Comparison of ENCODE assay signal across 13 mouse cellular contexts in the genomic region with DNA sequence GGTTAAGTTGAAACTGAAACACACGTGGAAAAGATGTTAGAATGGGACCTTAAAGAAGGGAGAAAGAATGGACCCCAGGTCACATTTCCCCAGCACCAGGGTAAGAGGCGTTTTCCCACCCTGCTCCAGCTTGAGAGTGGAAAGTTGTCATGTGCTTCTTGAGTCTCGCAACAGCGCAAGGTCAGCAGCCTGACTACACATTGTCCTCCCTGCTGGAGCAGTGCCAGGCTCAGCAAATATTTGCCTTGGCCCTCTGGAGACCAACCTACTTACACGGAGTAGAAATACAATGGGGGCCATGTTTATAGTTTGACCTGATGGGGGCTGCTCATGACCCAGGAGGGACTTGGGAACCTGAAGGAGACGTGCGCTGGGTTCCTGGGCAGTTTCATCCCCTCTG.
A peak's percentile ranks its signal among the peaks of the same experiment; 100 is the strongest.
DNase-seq lines count a peak whose midpoint lies in the region; ATAC-seq and TF ChIP-seq lines count a peak whose summit lies in the region.
"Had no signal": no experiment of that assay in that cellular context is flagged by ENCODE, and none has a peak within 500 bp of the region (broad histone marks: within the 10 kb centered on the region; RNA-seq: fewer than 3 reads in every experiment).

No protein-coding gene starts in this region.

- H3K27ac ChIP-seq in lung, embryonic 14.5 days (ENCODE audit: low read depth), result no peak overlapping the region
- H3K27ac ChIP-seq: hindbrain, embryonic 12.5 days; limb, embryonic 13.5 days had no signal

- no peaks in the 10 kb centered on the region for H3K9me3 ChIP-seq in lung, embryonic 14.5 days (ENCODE audit: low read depth, low read length)
- H3K9me3 ChIP-seq: hindbrain, embryonic 12.5 days; limb, embryonic 13.5 days had no signal

- WGBS in lung, embryonic 14.5 days, result 46% methylated on average over 7 of the region's 7 CpGs

- peak; percentile 75 for ATAC-seq in lung, embryonic 14.5 days (ENCODE audit: insufficient read depth)
- ATAC-seq: forebrain, embryonic 16.5 days had no signal

- H3K4me3 ChIP-seq in lung, embryonic 14.5 days (ENCODE audit: low read depth, low read length), result no peak overlapping the region
- H3K4me3 ChIP-seq: hindbrain, embryonic 12.5 days; limb, embryonic 13.5 days had no signal

- no peaks in the 10 kb centered on the region for H3K36me3 ChIP-seq in lung, embryonic 14.5 days (ENCODE audit: insufficient read depth)
- H3K36me3 ChIP-seq: hindbrain, embryonic 12.5 days; limb, embryonic 13.5 days had no signal

- H3K4me1 ChIP-seq in lung, embryonic 14.5 days (ENCODE audit: insufficient read depth), result peaks cover 7% of the 10 kb centered on the region; the same call in 1 of the 2 replicates

- H3K4me2 ChIP-seq in lung, embryonic 14.5 days, result no peak overlapping the region
- H3K4me2 ChIP-seq: hindbrain, embryonic 12.5 days; limb, embryonic 13.5 days had no signal

- intact Hi-C loops in heart, postnatal 14 days (cut with DNase I), result no loop called here

- no peak for TF ChIP-seq CTCF in lung, embryonic 14.5 days (IDR thresholded peaks at IDR 0.05; ENCODE audit: low read depth)

- DNase-seq in embryo, embryonic 10 days (ENCODE audit: low spot score), result peak; percentile 38
- no peak for DNase-seq in embryo, embryonic 9.5 days (ENCODE audit: extremely low spot score)
- peak; percentile 50 for DNase-seq in adrenal gland, postnatal 10 days
- DNase-seq in heart, postnatal 14 days, result peak; percentile 9 to 39
- peak; percentile 75 for DNase-seq in lung, embryonic 14.5 days
- no peak for DNase-seq in thymus, postnatal 14 days
- DNase-seq in right cerebral cortex, postnatal 10 days (ENCODE audit: low spot score in 2 of 2), result no peak
- no peak for DNase-seq in layer of hippocampus, postnatal 10 days (ENCODE audit: low spot score in 2 of 2)
- DNase-seq: embryo, embryonic 11 days; right cerebral cortex, postnatal 4 days had no signal

- no peak overlapping the region for H3K9ac ChIP-seq in lung, embryonic 14.5 days
- H3K9ac ChIP-seq: hindbrain, embryonic 12.5 days; limb, embryonic 13.5 days had no signal

- no peaks in the 10 kb centered on the region for H3K27me3 ChIP-seq in lung, embryonic 14.5 days (ENCODE audit: insufficient read depth, low read length)

Comparison
In these comparisons a context has a peak if more than half of its experiments do, and no peak if none do; other contexts are left out.
1. DNase-seq: peak in embryo, embryonic 10 days (single experiment), adrenal gland, postnatal 10 days (single experiment), heart, postnatal 14 days (2 of 2) and lung, embryonic 14.5 days (single experiment); none in embryo, embryonic 9.5 days (single experiment), thymus, postnatal 14 days (single experiment), right cerebral cortex, postnatal 10 days (0 of 2) and layer of hippocampus, postnatal 10 days (0 of 2).